Mouse (Mus musculus): ENCODE results near the gene Dclk1.

GRCm38 (mm10) chr3:55207665-55208064 lies 34.5 kb upstream of the Dclk1 start:
- TF ChIP-seq POLR2A (IDR thresholded peaks at IDR 0.05; ENCODE audit: low read depth, low read length) (no peak), CTCF (IDR thresholded peaks at IDR 0.05; ENCODE audit: borderline replicate concordance, insufficient read depth, low read length) (no peak)
